Mouse (Mus musculus): ENCODE measurements around the gene Epha2. TPM values are rescaled to one million over a fixed set of nuclear protein-coding genes. Genes with fewer than 3 reads are reported as not detected.

Epha2 gene
- total RNA-seq, 1 experiment from 2014 or later = not detected

- no peak for ATAC-seq (replicated peaks; ENCODE audit: insufficient number of reproducible peaks, low FRiP score, low TSS enrichment, poor library complexity, severe bottlenecking)
Observed at GRCm38 (mm10) chr4:141299356-141299755, 1.7 kb upstream of the Epha2 start.

GRCm38 (mm10) chr4:141300196-141300595 lies 844 bp upstream of the Epha2 start:
- ATAC-seq (replicated peaks; ENCODE audit: insufficient number of reproducible peaks, low FRiP score, low TSS enrichment, poor library complexity, severe bottlenecking) = no peak

- ATAC-seq (replicated peaks; ENCODE audit: insufficient number of reproducible peaks, low FRiP score, low TSS enrichment, poor library complexity, severe bottlenecking) = no peak
Observed at GRCm38 (mm10) chr4:141301591-141302427, 769 bp downstream of the Epha2 start.

- no peak for ATAC-seq (replicated peaks; ENCODE audit: insufficient number of reproducible peaks, low FRiP score, low TSS enrichment, poor library complexity, severe bottlenecking)
Observed at GRCm38 (mm10) chr4:141302428-141303401, 1.7 kb downstream of the Epha2 start.

GRCm38 (mm10) chr4:141303402-141304222 lies 2.6 kb downstream of the Epha2 start:
- ATAC-seq (replicated peaks; ENCODE audit: insufficient number of reproducible peaks, low FRiP score, low TSS enrichment, poor library complexity, severe bottlenecking) = no peak

- no peak for ATAC-seq (replicated peaks; ENCODE audit: insufficient number of reproducible peaks, low FRiP score, low TSS enrichment, poor library complexity, severe bottlenecking)
Observed at GRCm38 (mm10) chr4:141304223-141304611, 3.2 kb downstream of the Epha2 start.

- ATAC-seq (replicated peaks; ENCODE audit: insufficient number of reproducible peaks, low FRiP score, low TSS enrichment, poor library complexity, severe bottlenecking) = no peak
Observed at GRCm38 (mm10) chr4:141306057-141306456, 5.0 kb downstream of the Epha2 start.

- no peak for ATAC-seq (replicated peaks; ENCODE audit: insufficient number of reproducible peaks, low FRiP score, low TSS enrichment, poor library complexity, severe bottlenecking)
Observed at GRCm38 (mm10) chr4:141308381-141308780, 7.3 kb downstream of the Epha2 start.

GRCm38 (mm10) chr4:141308857-141309772 lies 8.1 kb downstream of the Epha2 start:
- no peak for ATAC-seq (replicated peaks; ENCODE audit: insufficient number of reproducible peaks, low FRiP score, low TSS enrichment, poor library complexity, severe bottlenecking)

GRCm38 (mm10) chr4:141309773-141310145 lies 8.7 kb downstream of the Epha2 start:
- no peak for ATAC-seq (replicated peaks; ENCODE audit: insufficient number of reproducible peaks, low FRiP score, low TSS enrichment, poor library complexity, severe bottlenecking)

GRCm38 (mm10) chr4:141310191-141310606 lies 9.2 kb downstream of the Epha2 start:
- ATAC-seq (replicated peaks; ENCODE audit: insufficient number of reproducible peaks, low FRiP score, low TSS enrichment, poor library complexity, severe bottlenecking) = no peak

- no peak for ATAC-seq (replicated peaks; ENCODE audit: insufficient number of reproducible peaks, low FRiP score, low TSS enrichment, poor library complexity, severe bottlenecking)
Observed at GRCm38 (mm10) chr4:141311078-141311477, 10.0 kb downstream of the Epha2 start.

- ATAC-seq (replicated peaks; ENCODE audit: insufficient number of reproducible peaks, low FRiP score, low TSS enrichment, poor library complexity, severe bottlenecking) = no peak
Observed at GRCm38 (mm10) chr4:141311506-141311905, 10.5 kb downstream of the Epha2 start.

- no peak for ATAC-seq (replicated peaks; ENCODE audit: insufficient number of reproducible peaks, low FRiP score, low TSS enrichment, poor library complexity, severe bottlenecking)
Observed at GRCm38 (mm10) chr4:141311908-141312307, 10.9 kb downstream of the Epha2 start.

GRCm38 (mm10) chr4:141312513-141313131 lies 11.6 kb downstream of the Epha2 start:
- no peak for ATAC-seq (replicated peaks; ENCODE audit: insufficient number of reproducible peaks, low FRiP score, low TSS enrichment, poor library complexity, severe bottlenecking)

- ATAC-seq (replicated peaks; ENCODE audit: insufficient number of reproducible peaks, low FRiP score, low TSS enrichment, poor library complexity, severe bottlenecking) = no peak
Observed at GRCm38 (mm10) chr4:141313481-141313880, 12.4 kb downstream of the Epha2 start.

GRCm38 (mm10) chr4:141313924-141314323 lies 12.9 kb downstream of the Epha2 start:
- no peak for ATAC-seq (replicated peaks; ENCODE audit: insufficient number of reproducible peaks, low FRiP score, low TSS enrichment, poor library complexity, severe bottlenecking)
